Mouse (Mus musculus) lung, postnatal 0 days (tissue): Measurements from ENCODE around the gene Tmem87b. TPM values are rescaled to one million over a fixed set of nuclear protein-coding genes. Genes with fewer than 3 reads are reported as not detected.

ENCODE experiments used
- ATAC-seq: fragments of 200-750 bp; cut with Nextera tagmentation; 2 replicates; pipeline ENCODE4 v1.8.0; 2017; ENCODE audit warnings: moderate library complexity
- DNase-seq: peaks from one replicate; pipeline ENCODE4 v3.0.0-alpha.2; 2016; ENCODE audit warnings: low spot score
- H3K27ac ChIP-seq: fragments of 300-500 bp; sonication (generic); 2 replicates; pipeline ENCODE4 v1.5.1; 2014; ENCODE audit warnings: antibody characterized with exemption, mild to moderate bottlenecking, low read length, mixed read lengths
- H3K27me3 ChIP-seq: fragments of 300-500 bp; sonication (generic); replicated peaks from 2 replicates; pipeline ENCODE4 v1.6.1; 2014; ENCODE audit warnings: low read length, mixed read lengths; ENCODE audit not compliant: insufficient read depth
- H3K36me3 ChIP-seq: fragments of 300-500 bp; sonication (generic); 2 replicates; pipeline ENCODE4 v1.6.1; 2014; ENCODE audit warnings: low read length, mixed read lengths; ENCODE audit not compliant: insufficient read depth
- H3K4me1 ChIP-seq: fragments of 300-500 bp; sonication (generic); 2 replicates; pipeline ENCODE4 v1.6.1; 2014; ENCODE audit warnings: antibody characterized with exemption, low read depth, low read length, mixed read lengths; ENCODE audit not compliant: insufficient read depth
- H3K4me2 ChIP-seq: fragments of 300-500 bp; sonication (generic); replicated peaks from 2 replicates; pipeline ENCODE4 v1.6.1; 2014; ENCODE audit warnings: low read depth, mild to moderate bottlenecking, low read length, moderate library complexity, mixed read lengths
- H3K4me3 ChIP-seq: fragments of 300-500 bp; sonication (generic); 2 replicates; pipeline ENCODE4 v1.5.1; 2014; ENCODE audit warnings: low read depth, low read length
- H3K9ac ChIP-seq: fragments of 300-500 bp; sonication (generic); replicated peaks from 2 replicates; pipeline ENCODE4 v1.6.1; 2014; ENCODE audit warnings: low read depth, mild to moderate bottlenecking
- H3K9me3 ChIP-seq: fragments of 300-500 bp; sonication (generic); 2 replicates; pipeline ENCODE4 v1.6.1; 2016; ENCODE audit warnings: low read length, mixed read lengths
- CTCF ChIP-seq: IDR thresholded peaks from 2 replicates; pipeline ENCODE4 v1.5.1; 2016; ENCODE audit warnings: antibody characterized with exemption, mild to moderate bottlenecking
- EP300 ChIP-seq: IDR thresholded peaks from 2 replicates; pipeline ENCODE4 v1.6.1; 2016; ENCODE audit warnings: antibody characterized with exemption, mild to moderate bottlenecking, control low read depth
- WGBS: fragments of 180-500 bp; shearing (Covaris S2); extraction: QIAGEN DNeasy Blood & Tissue Kit; methylation state at CpG from one replicate; pipeline ENCODE4 v1.1.7; 2014; 5-methylcytosine and 5-hydroxymethylcytosine counted together
- polyA plus RNA-seq: library from polyadenylated mRNA; unstranded; fragments of >200 nt; fragmentation: Nextera tagmentation; extraction: Ambion mirVana; gene quantifications from 2 replicates; pipeline ENCODE4 v1.2.1, GENCODE M21; 2015

Gene Tmem87b
- polyA plus RNA-seq, 1 experiment from 2014 or later, result 40.0 TPM

GRCm38 (mm10) chr2:128783660-128784345 is 34.1 kb upstream of the Tmem87b start:
- Histone ChIP-seq H3K9me3 (no peaks in the 10 kb centered on the region), H3K9ac (no peak overlapping the region), H3K4me2 (no peak overlapping the region), H3K4me1 (no peaks in the 10 kb centered on the region), H3K27ac (no peak overlapping the region), H3K27me3 (no peaks in the 10 kb centered on the region), H3K4me3 (no peak overlapping the region), H3K36me3 (peaks cover 16% of the 10 kb centered on the region; the same call in 1 of the 2 replicates)
- WGBS, result 88% methylated on average over 10 of the region's 10 CpGs
- DNase-seq, result no peak
- no peak for ATAC-seq
- TF ChIP-seq CTCF (no peak), EP300 (no peak)

GRCm38 (mm10) chr2:128784814-128785213 is 33.1 kb upstream of the Tmem87b start:
- no peak overlapping the region for H3K4me3 ChIP-seq
- H3K36me3 ChIP-seq, result peaks cover 13% of the 10 kb centered on the region; the same call in 1 of the 2 replicates

GRCm38 (mm10) chr2:128786341-128786740 is 31.6 kb upstream of the Tmem87b start:
- Histone ChIP-seq H3K9ac (no peak overlapping the region), H3K4me3 (no peak overlapping the region), H3K4me1 (no peaks in the 10 kb centered on the region), H3K27ac (no peak overlapping the region), H3K36me3 (0 out of 2 replicates have a peak, but pooled peaks cover 5% of the 10 kb centered on the region), H3K9me3 (no peaks in the 10 kb centered on the region), H3K4me2 (no peak overlapping the region), H3K27me3 (no peaks in the 10 kb centered on the region)
- TF ChIP-seq EP300 (no peak), CTCF (no peak)
- 83% methylated on average over 5 of the region's 5 CpGs for WGBS
- DNase-seq (no peak), ATAC-seq (no peak)

More at GRCm38 (mm10) chr2:128784814-128785213, 33.1 kb upstream of the Tmem87b start:
- Histone ChIP-seq H3K4me1 (no peaks in the 10 kb centered on the region), H3K9ac (no peak overlapping the region), H3K27ac (no peak overlapping the region), H3K9me3 (no peaks in the 10 kb centered on the region), H3K4me2 (no peak overlapping the region), H3K27me3 (no peaks in the 10 kb centered on the region)
- DNase-seq (no peak), ATAC-seq (no peak)
- TF ChIP-seq CTCF, result no peak
- TF ChIP-seq EP300, result no peak
- WGBS, result 92% methylated on average over 7 of the region's 7 CpGs

- Histone ChIP-seq H3K9ac (no peak overlapping the region), H3K27me3 (no peaks in the 10 kb centered on the region), H3K4me1 (no peaks in the 10 kb centered on the region), H3K9me3 (no peaks in the 10 kb centered on the region), H3K4me2 (no peak overlapping the region), H3K4me3 (no peak overlapping the region), H3K36me3 (0 out of 2 replicates have a peak, but pooled peaks cover 5% of the 10 kb centered on the region), H3K27ac (no peak overlapping the region)
- DNase-seq (no peak), ATAC-seq (no peak)
- no peak for TF ChIP-seq EP300
- TF ChIP-seq CTCF, result no peak
- WGBS, result 67% methylated on average over 1 of the region's 1 CpGs
These were observed 31.1 kb upstream of the Tmem87b start for GRCm38 (mm10) chr2:128786795-128787194.

- H3K36me3 ChIP-seq, result peaks cover 9% of the 10 kb centered on the region; the same call in 1 of the 2 replicates
- H3K4me3 ChIP-seq, result no peak overlapping the region
- no peak for ATAC-seq
- TF ChIP-seq EP300 (no peak), CTCF (no peak)
- DNase-seq, result no peak
- H3K4me1 ChIP-seq, result no peaks in the 10 kb centered on the region
- no peak overlapping the region for H3K27ac ChIP-seq
- H3K4me2 ChIP-seq, result no peak overlapping the region
- 88% methylated on average over 3 of the region's 3 CpGs for WGBS
- no peak overlapping the region for H3K9ac ChIP-seq
- H3K9me3 ChIP-seq, result no peaks in the 10 kb centered on the region
- H3K27me3 ChIP-seq, result no peaks in the 10 kb centered on the region
These were observed 30.1 kb upstream of the Tmem87b start for GRCm38 (mm10) chr2:128787805-128788204.

- no peak for TF ChIP-seq CTCF
- no peak for TF ChIP-seq EP300
- no peak overlapping the region for H3K9ac ChIP-seq
- no peaks in the 10 kb centered on the region for H3K9me3 ChIP-seq
- 74% methylated on average over 11 of the region's 11 CpGs for WGBS
- no peak overlapping the region for H3K4me3 ChIP-seq
- H3K27me3 ChIP-seq, result no peaks in the 10 kb centered on the region
- ATAC-seq (no peak), DNase-seq (no peak)
- no peaks in the 10 kb centered on the region for H3K4me1 ChIP-seq
- peaks cover 22% of the 10 kb centered on the region; the same call in 1 of the 2 replicates for H3K36me3 ChIP-seq
- no peak overlapping the region for H3K4me2 ChIP-seq
- H3K27ac ChIP-seq, result no peak overlapping the region
These were observed 26.9 kb upstream of the Tmem87b start for GRCm38 (mm10) chr2:128790875-128791614.
